Mouse (Mus musculus) adrenal gland, postnatal 14 days (tissue): ENCODE measurements around the gene Cst13. TPM values are rescaled to one million over a fixed set of nuclear protein-coding genes. Genes with fewer than 3 reads are reported as not detected.

Source experiments
- DNase-seq: peaks from one replicate; pipeline ENCODE4 v3.0.0; 2021; ENCODE audit warnings: mixed read lengths
- total RNA-seq: library from RNA; stranded (reverse); gene quantifications from 2 replicates; pipeline ENCODE4 v1.2.3, GENCODE M21; 2021

Cst13 gene
- total RNA-seq, 1 experiment from 2014 or later, result not detected

DNA sequence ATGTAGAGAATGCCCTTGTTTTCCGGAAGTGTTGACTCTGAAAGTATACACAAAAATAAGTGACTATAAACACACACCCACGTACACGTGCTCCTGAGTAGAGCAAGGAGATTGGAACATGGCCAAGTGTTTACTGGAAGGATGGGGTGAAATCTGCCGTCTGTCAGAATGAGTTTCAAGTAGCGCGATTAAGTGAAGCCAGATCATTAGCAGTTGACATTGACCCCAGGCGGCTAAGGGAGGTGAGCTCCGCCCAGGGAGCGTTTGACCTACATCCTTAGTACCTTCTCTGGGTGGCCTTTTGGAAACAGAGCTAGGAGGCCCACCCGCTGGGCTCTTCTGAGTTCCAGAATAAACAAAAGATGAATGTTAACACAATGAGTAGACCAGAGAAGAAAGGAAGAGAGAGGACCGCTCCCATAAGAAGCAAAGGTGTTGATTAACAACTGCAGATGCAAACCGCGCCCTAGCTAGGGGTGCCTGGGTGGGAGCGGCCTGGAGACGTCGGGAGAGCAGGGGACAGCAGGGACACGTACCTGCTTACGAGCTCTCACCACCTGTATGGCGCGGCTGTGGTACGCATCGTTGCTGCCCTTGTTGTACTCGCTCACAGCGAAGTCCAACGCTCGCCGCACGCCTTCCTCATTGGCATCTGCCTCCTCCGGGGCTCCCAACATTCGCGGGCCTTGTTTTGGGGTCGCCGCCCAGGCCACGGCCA lies 54.9 kb downstream of the Cst13 start:
- DNase-seq, result peak; percentile 48

DNA sequence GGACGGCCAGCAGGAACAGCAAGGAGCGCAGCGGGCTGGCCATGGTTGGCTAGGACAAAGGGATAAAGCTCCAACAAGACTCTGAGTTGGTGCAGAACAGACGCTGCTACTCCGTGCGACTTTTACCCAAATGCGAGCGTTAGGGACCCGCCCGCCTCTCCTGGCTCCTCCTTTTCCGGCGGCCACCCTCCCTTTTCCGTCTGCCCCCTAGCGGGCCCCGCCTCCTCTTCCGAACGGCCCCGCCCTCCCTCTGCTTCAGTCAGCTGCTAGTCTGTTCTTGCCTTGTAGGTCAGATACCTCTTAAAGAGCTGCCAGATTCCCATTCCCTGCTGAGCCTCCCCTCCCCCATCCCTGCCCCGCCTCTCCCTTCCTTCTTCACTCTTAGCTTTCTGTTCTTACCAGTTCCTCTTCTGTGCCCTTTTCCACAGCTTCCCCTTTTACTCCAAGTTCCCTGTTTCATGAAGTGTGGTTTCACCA lies 55.5 kb downstream of the Cst13 start, which contains the start of gene Cst3:
Gene Cst3, minus strand, starts transcription at position 358 of the 477 bp plus-strand sequence.
- DNase-seq, result peak; percentile 98

DNA sequence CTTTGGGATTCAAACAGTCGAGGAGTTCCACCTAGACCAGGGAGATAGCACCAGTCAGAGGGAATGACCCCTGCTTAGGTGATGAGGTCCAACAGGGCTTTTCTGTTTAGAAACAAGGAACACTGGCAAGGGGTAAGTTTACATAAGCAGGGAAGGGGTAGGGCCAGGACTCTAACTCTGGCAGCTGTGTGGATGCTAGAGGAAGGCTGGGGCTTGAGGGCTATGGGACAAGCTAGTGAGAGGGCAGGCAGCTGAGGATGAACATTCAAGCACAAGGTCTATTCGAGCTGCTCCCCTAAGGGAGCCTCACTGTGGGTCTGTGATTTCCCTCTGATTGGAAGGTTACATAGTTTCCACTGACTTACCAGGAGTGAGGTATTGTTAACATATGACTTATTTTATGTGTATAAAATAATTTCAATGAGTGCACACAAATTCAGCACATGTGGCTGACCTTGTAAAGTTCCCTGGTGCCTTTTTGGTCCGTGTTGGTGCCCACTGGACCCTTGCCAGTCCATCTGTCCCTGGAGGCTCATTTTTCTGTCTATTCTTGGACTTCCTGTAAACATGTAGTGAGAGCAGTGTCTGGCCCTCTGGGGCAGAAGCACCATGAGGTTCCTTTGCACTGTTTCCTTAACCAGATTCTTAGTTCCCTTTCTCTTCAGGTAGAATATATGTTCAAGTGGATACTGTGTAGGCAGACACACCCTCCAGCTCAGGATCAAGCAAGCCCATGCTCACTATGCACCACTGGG lies 57.3 kb downstream of the Cst13 start:
- DNase-seq, result peak; percentile 77

DNA sequence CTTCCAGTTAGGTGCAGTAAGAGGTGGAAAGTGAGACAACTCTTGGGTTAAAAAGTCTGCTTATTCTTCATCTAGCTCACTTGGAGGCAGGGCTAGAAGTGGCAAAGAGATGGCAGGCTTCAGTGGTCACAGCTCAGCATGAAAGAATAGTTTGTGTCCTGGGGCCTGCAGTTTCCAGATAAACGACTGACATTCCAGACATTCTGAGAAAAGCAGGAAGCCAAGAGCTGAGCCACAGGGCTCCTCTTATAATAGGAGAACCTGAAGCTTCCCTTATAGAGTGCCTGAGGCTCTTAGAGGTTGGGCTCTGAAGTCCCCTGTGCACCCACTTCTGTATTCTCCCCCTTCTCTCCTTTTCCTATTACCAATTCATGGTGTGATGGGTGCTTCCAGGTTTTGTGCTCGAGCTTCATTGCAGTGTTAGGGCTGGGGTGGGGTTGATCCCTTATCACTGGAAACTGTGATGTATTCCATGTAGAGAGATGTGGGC lies 58.8 kb downstream of the Cst13 start:
- no peak for DNase-seq

DNA sequence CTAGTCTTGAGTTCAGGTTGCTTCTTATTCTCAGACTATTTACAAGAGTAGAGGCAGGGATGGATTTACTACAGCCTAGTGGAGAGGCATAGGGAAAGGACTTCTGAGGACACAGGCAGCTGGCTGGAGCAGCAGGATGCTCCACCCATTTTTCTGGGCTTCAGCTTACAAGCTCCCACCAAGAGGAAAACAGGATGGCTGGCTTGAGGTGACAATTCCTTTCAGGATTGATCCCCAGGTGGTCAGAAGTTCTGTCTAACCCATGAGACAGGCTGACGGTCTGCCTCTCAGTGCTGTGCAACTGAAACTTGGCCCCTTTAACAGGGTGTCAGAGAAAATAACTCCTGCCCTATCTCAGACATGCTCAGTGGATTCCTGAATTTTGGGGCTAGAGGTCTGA lies 59.3 kb downstream of the Cst13 start:
- no peak for DNase-seq

Other genes starting within 250 kb of the Cst13 start
- 20.2 and 20.8 TPM in 2 replicates for gene Nxt1, start 147.5 kb upstream of the Cst13 start, total RNA-seq
- gene Gzf1, start 139.1 kb upstream of the Cst13 start, total RNA-seq, result 28.3 and 29.4 TPM in 2 replicates
- gene Napb, start 87.6 kb upstream of the Cst13 start, total RNA-seq, result 4.5 and 7.9 TPM in 2 replicates
- not detected in 2 replicates for gene Cstl1, start 69.7 kb upstream of the Cst13 start, total RNA-seq
- not detected in 2 replicates for gene Cst11, start 48.6 kb upstream of the Cst13 start, total RNA-seq
- not detected in 2 replicates for gene 8030411F24Rik, start 38.1 kb upstream of the Cst13 start, total RNA-seq
- not detected in 2 replicates for gene Cst12, start 30.7 kb upstream of the Cst13 start, total RNA-seq
- 52.6 and 64.7 TPM in 2 replicates for gene Cst8, start 21.3 kb upstream of the Cst13 start, total RNA-seq
- not detected in 2 replicates for gene Cst9, start 15.1 kb downstream of the Cst13 start, total RNA-seq
- 0.93 and 2.4 TPM in 2 replicates for gene 9230104L09Rik, start 45.0 kb downstream of the Cst13 start, total RNA-seq
- gene Cst3, start 55.6 kb downstream of the Cst13 start, total RNA-seq, result 867 and 955 TPM in 2 replicates
- gene Gm1330, start 183.2 kb downstream of the Cst13 start, total RNA-seq, result not detected in 2 replicates
- gene Gm10750, start 197.2 kb downstream of the Cst13 start, total RNA-seq, result not detected in 2 replicates